Mouse (Mus musculus): ENCODE results near the gene Scgb1a1. TPM values are rescaled to one million over a fixed set of nuclear protein-coding genes. Genes with fewer than 3 reads are reported as not detected.
A peak's percentile ranks its signal among the peaks of the same experiment; 100 is the strongest.
"Not testable (repeated sequence)": the region's sequence is repeated elsewhere in the genome, so short reads cannot be mapped to it uniquely, and the experiment has no call there.

The Scgb1a1 gene
- total RNA-seq, 1 experiment from 2014 or later: not detected

GRCm38 (mm10) chr19:9065621-9066561 lies 21.9 kb downstream of the Scgb1a1 start:
- no peak for DNase-seq

GRCm38 (mm10) chr19:9063831-9064230 lies 23.9 kb downstream of the Scgb1a1 start:
- no peak for DNase-seq

DNA sequence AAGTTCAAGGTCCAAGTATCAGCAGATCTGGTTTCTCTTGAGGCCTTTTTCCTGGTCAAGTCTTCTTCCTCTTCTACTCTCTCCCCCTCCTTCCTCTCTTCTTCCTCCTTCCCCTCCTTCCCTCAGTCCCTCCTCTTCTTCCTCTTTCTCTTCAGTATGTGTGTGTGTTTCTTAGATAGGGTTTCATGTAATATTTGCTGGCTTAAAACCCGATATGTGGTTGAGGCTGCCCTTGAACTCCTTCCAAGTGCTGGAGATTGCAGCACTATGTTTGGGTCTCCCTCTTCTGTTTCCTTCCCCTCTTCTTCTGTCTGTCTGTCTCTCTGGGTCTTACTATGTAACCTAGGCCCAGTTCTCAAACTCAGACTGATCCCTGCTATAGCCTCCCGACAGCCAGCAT lies 24.9 kb downstream of the Scgb1a1 start:
- no peak for DNase-seq

GRCm38 (mm10) chr19:9061221-9061893 lies 26.4 kb downstream of the Scgb1a1 start:
- DNase-seq: peak; percentile 82

DNA sequence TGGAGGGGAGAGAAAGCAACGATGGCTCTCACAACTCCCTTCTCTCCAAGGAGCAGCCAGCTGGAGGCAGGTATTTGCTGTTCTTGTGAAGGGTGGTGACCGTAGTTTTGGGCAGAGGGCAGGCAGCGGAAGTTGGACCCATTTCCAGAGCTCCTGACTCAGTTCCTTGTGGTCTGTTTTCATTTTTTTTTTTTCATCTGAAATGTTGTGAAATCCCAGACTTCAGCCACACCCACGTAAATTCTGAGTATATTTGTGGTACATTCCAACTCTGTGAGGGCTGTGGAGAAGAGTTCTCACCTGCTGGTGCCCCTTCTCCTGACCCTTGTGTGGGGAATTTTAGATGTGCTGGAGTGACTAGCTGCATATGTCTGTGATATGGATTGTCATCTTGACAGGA lies 27.7 kb downstream of the Scgb1a1 start:
- DNase-seq: no peak

DNA sequence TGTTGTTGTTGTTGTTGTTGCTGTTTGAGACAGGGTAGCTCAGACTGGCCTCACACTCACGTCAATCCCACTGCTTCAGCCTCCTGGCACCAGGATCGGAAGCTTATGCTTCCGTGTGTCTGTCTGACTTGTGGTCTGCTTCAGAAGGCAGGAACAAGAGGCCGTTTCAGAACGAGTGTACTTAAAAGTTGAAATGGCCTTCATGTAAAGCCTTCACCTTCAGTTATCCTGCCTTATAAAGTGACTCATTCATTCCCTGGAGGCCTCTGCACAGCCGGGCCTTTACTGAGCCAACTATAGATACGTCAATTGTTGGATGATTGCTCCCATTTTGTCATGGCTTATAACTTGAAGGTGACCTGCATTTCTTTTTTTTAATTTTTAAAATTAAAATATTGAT lies 28.4 kb downstream of the Scgb1a1 start:
- DNase-seq: no peak

GRCm38 (mm10) chr19:9058944-9059343 lies 28.8 kb downstream of the Scgb1a1 start:
- no peak for DNase-seq

GRCm38 (mm10) chr19:9058331-9058884 lies 29.4 kb downstream of the Scgb1a1 start:
- no peak for DNase-seq

GRCm38 (mm10) chr19:9057679-9058078 lies 30.1 kb downstream of the Scgb1a1 start:
- DNase-seq: no peak

- no peak for DNase-seq
Measured at GRCm38 (mm10) chr19:9055703-9056355, 31.9 kb downstream of the Scgb1a1 start.

GRCm38 (mm10) chr19:9055153-9055552 lies 32.6 kb downstream of the Scgb1a1 start:
- DNase-seq: no peak

GRCm38 (mm10) chr19:9052803-9053431 lies 34.8 kb downstream of the Scgb1a1 start:
- DNase-seq: peak; percentile 69

GRCm38 (mm10) chr19:9051985-9052384 lies 35.8 kb downstream of the Scgb1a1 start:
- DNase-seq: not testable (repeated sequence)

DNA sequence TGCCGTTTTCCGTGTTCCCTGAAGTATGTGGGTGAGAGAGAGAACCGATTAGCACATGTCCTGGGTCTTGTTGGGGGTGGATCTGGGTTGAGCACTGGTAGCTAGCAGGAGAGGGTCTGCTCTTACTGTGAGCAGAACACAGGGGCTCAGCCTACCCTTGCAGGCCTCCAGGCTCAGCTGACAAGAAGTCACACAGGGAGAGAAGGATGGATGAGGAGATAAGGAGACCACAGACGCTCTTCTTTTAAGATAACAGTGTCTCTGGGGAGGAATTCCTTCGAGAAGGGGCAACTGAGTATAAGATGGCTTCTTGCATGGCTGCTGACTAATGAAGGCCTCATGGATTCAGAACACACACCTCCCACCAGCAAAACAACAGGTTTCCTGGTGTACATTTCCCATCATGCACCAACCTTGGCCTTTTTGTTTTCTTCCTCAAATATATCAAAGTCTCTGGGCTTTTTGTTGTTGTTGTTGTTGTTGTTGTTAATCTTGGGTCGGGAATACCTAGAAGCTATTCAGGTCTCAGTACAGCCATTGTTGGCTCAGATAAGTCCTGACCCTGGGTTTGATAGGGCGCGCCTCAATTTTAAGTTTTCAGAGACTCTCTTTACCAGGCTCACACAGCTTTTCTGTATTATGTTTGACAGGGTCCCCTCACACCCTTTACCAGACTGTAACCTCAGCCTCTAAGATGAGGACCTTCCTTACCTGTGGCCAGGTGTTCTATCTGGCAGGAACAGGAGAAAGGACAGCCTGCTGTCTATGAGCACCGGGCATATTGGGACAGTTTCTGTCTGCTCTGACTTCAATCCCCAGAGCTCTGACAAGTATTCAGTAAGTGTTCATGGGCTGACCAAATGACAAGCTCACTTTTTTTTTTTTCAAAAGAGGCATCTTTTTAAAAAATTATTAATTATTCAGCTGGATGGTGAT lies 37.2 kb downstream of the Scgb1a1 start:
- DNase-seq: no peak

- no peak for DNase-seq
Measured at GRCm38 (mm10) chr19:9048981-9049687, 38.6 kb downstream of the Scgb1a1 start.

DNA sequence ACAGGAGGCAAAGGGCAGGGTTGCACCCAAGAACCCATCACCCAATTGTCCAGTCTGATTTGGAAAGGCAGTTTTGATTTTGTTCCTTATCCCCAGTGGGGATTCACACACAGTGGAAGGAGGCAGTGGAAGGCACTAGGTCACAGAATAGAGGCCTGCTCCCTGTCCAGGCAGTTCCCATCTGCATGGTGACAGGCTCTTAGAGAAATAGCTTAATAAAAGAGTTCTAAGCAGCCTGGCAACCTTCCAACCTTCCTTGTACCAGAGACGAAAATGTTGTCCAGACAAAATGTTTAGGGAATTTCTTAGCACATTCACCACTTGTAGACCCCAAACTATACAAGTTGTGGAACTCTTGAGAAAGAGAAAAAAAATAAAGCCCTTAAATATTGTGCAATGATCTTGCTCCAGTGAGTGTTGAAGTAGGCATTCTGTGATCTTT lies 39.8 kb downstream of the Scgb1a1 start:
- no peak for DNase-seq

- no peak for DNase-seq
Measured at GRCm38 (mm10) chr19:9047207-9047945, 40.4 kb downstream of the Scgb1a1 start.

GRCm38 (mm10) chr19:9044291-9044690 lies 43.5 kb downstream of the Scgb1a1 start:
- no peak for DNase-seq

DNA sequence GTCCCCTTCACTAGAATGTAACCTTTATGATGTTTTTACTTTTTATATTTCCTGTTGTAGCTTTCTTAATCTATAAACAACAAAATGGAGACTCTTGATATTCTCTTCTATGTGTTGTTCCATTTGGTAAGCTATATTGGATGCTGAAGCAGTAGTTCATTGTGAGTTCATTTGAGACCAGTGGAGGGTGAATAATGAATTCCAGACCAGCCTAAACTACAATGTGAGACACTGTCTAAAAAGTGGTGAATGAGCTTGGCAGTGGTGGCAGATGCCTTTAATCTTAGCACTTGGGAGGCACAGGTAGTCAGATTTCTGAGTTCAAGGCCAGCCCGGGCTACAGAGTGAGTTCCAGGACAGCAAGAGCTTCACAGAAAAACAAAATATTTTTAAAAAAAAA lies 44.6 kb downstream of the Scgb1a1 start:
- DNase-seq: no peak
